Mouse (Mus musculus): ENCODE results near the gene Iqub. TPM values are rescaled to one million over a fixed set of nuclear protein-coding genes. Genes with fewer than 3 reads are reported as not detected.

Gene Iqub
- polyA plus RNA-seq, 1 experiment from 2014 or later: 0.05 TPM

GRCm38 (mm10) chr6:24451026-24451821 is 63.6 kb downstream of the Iqub start:
- ATAC-seq (ENCODE audit: insufficient read depth, low FRiP score, low read depth): no peak
- Histone ChIP-seq H3K4me2 (no peak overlapping the region), H3K27me3 (replicated peaks) (no peaks in the 10 kb centered on the region), H3K27ac (no peak overlapping the region), H3K36me3 (no peaks in the 10 kb centered on the region), H3K4me1 (no peaks in the 10 kb centered on the region), H3K4me3 (replicated peaks) (no peak overlapping the region), H3K9me3 (no peaks in the 10 kb centered on the region), H3K9ac (no peak overlapping the region)
- WGBS: 54% methylated on average over 22 of the region's 22 CpGs

GRCm38 (mm10) chr6:24450241-24450640 is 64.6 kb downstream of the Iqub start:
- H3K9me3 ChIP-seq: no peaks in the 10 kb centered on the region
- H3K36me3 ChIP-seq: no peaks in the 10 kb centered on the region
- H3K9ac ChIP-seq: no peak overlapping the region
- 91% methylated on average over 6 of the region's 6 CpGs for WGBS
- ATAC-seq (ENCODE audit: insufficient read depth, low FRiP score, low read depth): no peak
- H3K4me3 ChIP-seq (replicated peaks): no peak overlapping the region
- no peaks in the 10 kb centered on the region for H3K4me1 ChIP-seq
- H3K27me3 ChIP-seq (replicated peaks): no peaks in the 10 kb centered on the region
- H3K27ac ChIP-seq: no peak overlapping the region
- H3K4me2 ChIP-seq: no peak overlapping the region

- H3K27ac ChIP-seq: no peak overlapping the region
- H3K27me3 ChIP-seq (replicated peaks): no peaks in the 10 kb centered on the region
- no peak for ATAC-seq (ENCODE audit: insufficient read depth, low FRiP score, low read depth)
- H3K4me1 ChIP-seq: no peaks in the 10 kb centered on the region
- no peak overlapping the region for H3K4me2 ChIP-seq
- H3K36me3 ChIP-seq: no peaks in the 10 kb centered on the region
- H3K9me3 ChIP-seq: no peaks in the 10 kb centered on the region
- H3K4me3 ChIP-seq (replicated peaks): no peak overlapping the region
- no peak overlapping the region for H3K9ac ChIP-seq
- 78% methylated on average over 11 of the region's 11 CpGs for WGBS
Measured at GRCm38 (mm10) chr6:24416056-24416455, 98.8 kb downstream of the Iqub start.

- no peaks in the 10 kb centered on the region for H3K36me3 ChIP-seq
- no peak for ATAC-seq (ENCODE audit: insufficient read depth, low FRiP score, low read depth)
- H3K9ac ChIP-seq: no peak overlapping the region
- WGBS: 70% methylated on average over 1 of the region's 1 CpGs
- no peak overlapping the region for H3K4me3 ChIP-seq (replicated peaks)
- no peak overlapping the region for H3K4me2 ChIP-seq
- no peaks in the 10 kb centered on the region for H3K27me3 ChIP-seq (replicated peaks)
- no peaks in the 10 kb centered on the region for H3K9me3 ChIP-seq
- H3K27ac ChIP-seq: no peak overlapping the region
- H3K4me1 ChIP-seq: no peaks in the 10 kb centered on the region
Measured at GRCm38 (mm10) chr6:24415500-24415899, 99.4 kb downstream of the Iqub start.

- Histone ChIP-seq H3K9me3 (no peaks in the 10 kb centered on the region), H3K27ac (no peak overlapping the region), H3K9ac (no peak overlapping the region), H3K4me2 (no peak overlapping the region), H3K27me3 (replicated peaks) (no peaks in the 10 kb centered on the region), H3K4me1 (no peaks in the 10 kb centered on the region), H3K4me3 (replicated peaks) (no peak overlapping the region), H3K36me3 (no peaks in the 10 kb centered on the region)
- peak; percentile 39; the same call in 1 of the 2 replicates for ATAC-seq (ENCODE audit: insufficient read depth, low FRiP score, low read depth)
- WGBS: 61% methylated on average over 11 of the region's 11 CpGs
Measured at GRCm38 (mm10) chr6:24408573-24409427, 106.1 kb downstream of the Iqub start.

- no peaks in the 10 kb centered on the region for H3K4me1 ChIP-seq
- no peak for ATAC-seq (ENCODE audit: insufficient read depth, low FRiP score, low read depth)
- WGBS: 41% methylated on average over 3 of the region's 3 CpGs
- no peak overlapping the region for H3K9ac ChIP-seq
- H3K27ac ChIP-seq: no peak overlapping the region
- H3K4me3 ChIP-seq (replicated peaks): no peak overlapping the region
- H3K36me3 ChIP-seq: no peaks in the 10 kb centered on the region
- H3K4me2 ChIP-seq: no peak overlapping the region
- no peaks in the 10 kb centered on the region for H3K27me3 ChIP-seq (replicated peaks)
- H3K9me3 ChIP-seq: no peaks in the 10 kb centered on the region
Measured at GRCm38 (mm10) chr6:24407743-24408142, 107.1 kb downstream of the Iqub start.

- no peak overlapping the region for H3K4me2 ChIP-seq
- no peak overlapping the region for H3K4me3 ChIP-seq (replicated peaks)
- no peaks in the 10 kb centered on the region for H3K4me1 ChIP-seq
- H3K27ac ChIP-seq: no peak overlapping the region
- no peak overlapping the region for H3K9ac ChIP-seq
- 80% methylated on average over 4 of the region's 4 CpGs for WGBS
- H3K36me3 ChIP-seq: no peaks in the 10 kb centered on the region
- ATAC-seq (ENCODE audit: insufficient read depth, low FRiP score, low read depth): no peak
- no peaks in the 10 kb centered on the region for H3K27me3 ChIP-seq (replicated peaks)
- no peaks in the 10 kb centered on the region for H3K9me3 ChIP-seq
Measured at GRCm38 (mm10) chr6:24397237-24397647, 117.6 kb downstream of the Iqub start.

Other genes with a start within 250 kb of the Iqub start
- gene Ndufa5, start 12.9 kb upstream of the Iqub start, polyA plus RNA-seq (2015; fragmentation: Nextera tagmentation; extraction: Ambion mirVana): 371 and 380 TPM in 2 replicates
- gene Asb15, start 13.1 kb upstream of the Iqub start, polyA plus RNA-seq (2015; fragmentation: Nextera tagmentation; extraction: Ambion mirVana): 0.05 TPM in 1 of 2 replicates, not detected in the other
- 0.19 TPM in 2 replicates for gene Lmod2, start 82.7 kb upstream of the Iqub start, polyA plus RNA-seq (2015; fragmentation: Nextera tagmentation; extraction: Ambion mirVana)
- gene Wasl, start 149.9 kb upstream of the Iqub start, polyA plus RNA-seq (2015; fragmentation: Nextera tagmentation; extraction: Ambion mirVana): 70.3 and 73.1 TPM in 2 replicates
- gene Hyal6, start 218.2 kb upstream of the Iqub start, polyA plus RNA-seq (2015; fragmentation: Nextera tagmentation; extraction: Ambion mirVana): not detected in 2 replicates
- not detected in 2 replicates for gene Hyal4, start 233.3 kb upstream of the Iqub start, polyA plus RNA-seq (2015; fragmentation: Nextera tagmentation; extraction: Ambion mirVana)